Mouse (Mus musculus) ES-E14 (cell line): ENCODE results near the gene Hs2st1.

Experiments used
- CHD2 ChIP-seq: IDR thresholded peaks from 2 replicates; pipeline ENCODE4 v1.6.1; 2014; ENCODE audit warnings: mild to moderate bottlenecking, low read depth, low read length, inconsistent platforms
- HCFC1 ChIP-seq: IDR thresholded peaks from 2 replicates; pipeline ENCODE4 v1.6.1; 2012; ENCODE audit warnings: low read length, inconsistent platforms, borderline replicate concordance; ENCODE audit not compliant: insufficient read depth
- MAFK ChIP-seq: IDR thresholded peaks from 2 replicates; pipeline ENCODE4 v1.6.1; 2014; ENCODE audit warnings: mild to moderate bottlenecking, low read depth, low read length, inconsistent platforms; ENCODE audit not compliant: insufficient read depth
- ZC3H11A ChIP-seq: IDR thresholded peaks from 2 replicates; pipeline ENCODE4 v1.6.1; 2012; ENCODE audit warnings: low read depth, mild to moderate bottlenecking, inconsistent platforms, low read length, borderline replicate concordance
- ZNF384 ChIP-seq: IDR thresholded peaks from 2 replicates; pipeline ENCODE4 v1.6.1; 2012; ENCODE audit warnings: low read depth, low read length, inconsistent platforms

DNA sequence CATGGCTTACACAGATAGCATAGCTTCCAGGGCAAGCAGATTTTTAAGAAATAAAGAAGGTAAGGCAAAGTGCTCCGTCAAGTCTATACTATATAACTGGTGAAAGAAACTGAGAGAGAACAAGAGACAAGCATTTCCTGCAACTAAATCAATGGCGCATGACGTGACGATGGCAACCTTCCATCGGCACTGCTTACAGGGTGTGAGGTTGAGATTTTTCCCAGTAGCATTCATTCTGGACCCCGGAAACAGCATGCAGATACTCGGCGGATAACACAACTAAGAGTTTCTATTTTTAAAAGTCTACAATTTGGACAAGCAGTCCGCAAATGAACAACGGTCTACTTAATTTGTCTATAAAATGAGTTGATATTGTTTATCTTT, 55.9 kb downstream of the Hs2st1 start:
- TF ChIP-seq CHD2 (no peak), ZNF384 (no peak), MAFK (no peak), HCFC1 (no peak), ZC3H11A (no peak)
